Mouse (Mus musculus): ENCODE data around the gene Gkn1.

The Gkn1 gene

GRCm38 (mm10) chr6:87350829-87351228, at the start of gene Gkn1:
Gene Gkn1 (minus strand): TSS chr6:87350942.
- DNase-seq: no peak

DNA sequence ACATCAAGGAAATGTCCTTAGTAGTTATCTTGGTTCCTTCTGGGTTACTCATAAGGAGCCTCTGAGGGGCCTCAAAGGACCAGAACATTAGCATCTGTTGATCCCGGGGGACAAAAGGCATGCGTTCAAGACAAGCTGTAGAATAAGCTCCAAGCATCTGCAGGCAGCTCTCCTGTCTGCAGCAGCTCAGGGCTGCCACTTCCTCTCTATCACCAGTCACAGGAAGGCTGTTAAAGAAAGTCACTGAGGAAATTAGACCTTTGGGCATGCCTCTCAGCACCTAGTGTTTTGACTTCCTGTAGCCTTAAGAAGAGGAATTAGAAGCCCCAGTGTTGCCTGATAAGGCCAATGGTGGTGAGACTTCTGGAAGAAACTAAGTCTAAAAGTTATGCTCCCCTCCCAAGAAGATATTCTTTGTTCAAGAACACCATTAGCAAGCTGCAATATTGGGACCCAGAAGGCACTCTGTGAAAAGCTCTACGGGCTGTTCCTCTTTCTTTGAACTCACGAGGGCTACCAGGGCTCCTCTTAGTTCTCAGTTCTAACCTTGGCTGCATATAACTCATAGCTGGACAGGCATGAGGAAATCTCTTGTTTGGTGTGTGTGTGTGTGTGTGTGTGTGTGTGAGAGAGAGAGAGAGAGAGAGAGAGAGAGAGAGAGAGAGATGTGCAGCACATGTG, 49.3 kb upstream of the Gkn1 start:
- DNase-seq: no peak

DNA sequence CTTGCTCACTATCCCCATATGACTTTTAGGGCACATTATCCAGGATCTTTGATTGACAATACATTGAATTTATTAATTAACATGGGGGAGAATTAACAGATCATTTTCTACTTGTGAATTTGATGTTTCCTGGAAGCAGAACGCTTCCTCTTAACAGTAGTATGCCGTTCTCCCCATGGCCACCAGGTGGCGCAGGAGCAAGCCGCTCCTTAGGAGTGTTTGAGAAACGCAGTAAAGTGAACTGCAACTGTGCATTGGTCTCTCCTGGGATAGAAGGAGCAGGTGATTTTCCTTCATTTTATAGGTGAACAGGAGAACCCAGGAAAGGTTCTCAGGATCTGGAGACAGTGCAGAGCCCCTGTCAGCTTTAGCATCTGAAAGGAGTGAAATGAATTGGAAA, 48.4 kb upstream of the Gkn1 start:
- peak; percentile 84 for DNase-seq

- DNase-seq: no peak
Observed at GRCm38 (mm10) chr6:87394783-87395182, 44.0 kb upstream of the Gkn1 start.

GRCm38 (mm10) chr6:87393466-87394205, 42.9 kb upstream of the Gkn1 start:
- no peak for DNase-seq

DNA sequence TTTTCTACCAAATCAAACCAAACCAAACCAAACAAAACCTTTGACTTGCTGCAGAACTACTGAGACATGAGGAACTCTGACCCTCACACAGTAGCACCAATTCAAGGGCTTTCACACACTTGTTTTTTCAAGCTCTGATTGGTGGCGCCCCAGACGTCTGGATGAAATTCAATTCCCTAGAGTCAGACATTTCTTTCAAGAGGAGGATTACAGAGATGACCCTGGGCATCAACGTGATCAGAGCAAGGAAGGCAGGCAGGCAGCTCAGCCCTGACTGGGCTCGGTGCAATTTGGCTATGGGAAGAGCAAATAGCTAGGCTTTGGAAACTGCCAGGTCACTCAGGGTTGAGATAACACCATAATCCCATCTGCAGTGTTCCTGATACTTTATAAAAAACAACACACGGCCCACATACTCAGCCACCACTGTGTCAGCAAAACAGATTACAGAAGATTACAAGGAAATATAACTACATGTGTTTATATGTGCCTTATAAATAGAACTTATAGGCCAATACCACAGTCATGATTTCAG, 38.8 kb upstream of the Gkn1 start:
- peak; percentile 43 for DNase-seq

DNA sequence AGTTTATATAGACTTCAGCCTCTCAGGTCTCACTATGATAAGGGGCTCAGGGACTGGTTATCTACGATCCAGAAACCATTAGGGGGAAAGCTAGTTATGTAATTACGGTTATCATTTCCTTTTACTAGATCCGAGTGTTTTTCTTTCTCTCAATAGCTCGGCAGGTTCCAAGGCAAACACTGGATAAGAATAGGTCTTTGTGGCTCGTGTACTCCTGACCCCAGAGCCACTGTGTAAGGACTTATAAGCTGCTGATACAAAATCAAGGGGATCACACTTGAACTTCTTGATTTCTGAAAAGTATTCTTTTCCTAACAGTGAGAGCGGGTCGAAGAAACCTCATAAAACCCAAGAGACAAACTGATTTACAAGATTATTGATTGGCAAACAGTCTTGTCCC, 38.1 kb upstream of the Gkn1 start, which contains the start of gene Gkn3:
Gene Gkn3 (minus strand): TSS at position 59 of the 400 bp plus-strand sequence.
- DNase-seq: no peak

GRCm38 (mm10) chr6:87386681-87387080, 35.9 kb upstream of the Gkn1 start:
- no peak for DNase-seq

DNA sequence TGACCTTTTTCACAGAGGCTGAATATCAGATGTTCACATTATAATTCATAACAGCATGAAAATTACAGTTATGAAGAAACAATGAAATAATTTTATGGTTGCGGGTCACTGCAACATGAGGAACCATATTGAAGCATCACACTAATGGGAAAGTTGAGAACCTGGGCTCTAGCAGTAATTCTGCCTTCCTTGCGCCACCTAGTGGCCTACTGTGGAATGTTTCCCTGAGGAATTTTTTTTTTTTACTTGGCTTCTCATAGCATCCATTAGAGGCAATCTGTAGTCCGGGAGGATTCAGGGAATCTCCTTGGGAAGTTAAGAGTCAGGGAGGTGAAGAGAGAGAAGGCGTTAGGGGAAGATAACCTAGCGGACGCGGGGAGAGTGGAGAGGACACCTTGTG, 35.5 kb upstream of the Gkn1 start:
- DNase-seq: peak; percentile 81

DNA sequence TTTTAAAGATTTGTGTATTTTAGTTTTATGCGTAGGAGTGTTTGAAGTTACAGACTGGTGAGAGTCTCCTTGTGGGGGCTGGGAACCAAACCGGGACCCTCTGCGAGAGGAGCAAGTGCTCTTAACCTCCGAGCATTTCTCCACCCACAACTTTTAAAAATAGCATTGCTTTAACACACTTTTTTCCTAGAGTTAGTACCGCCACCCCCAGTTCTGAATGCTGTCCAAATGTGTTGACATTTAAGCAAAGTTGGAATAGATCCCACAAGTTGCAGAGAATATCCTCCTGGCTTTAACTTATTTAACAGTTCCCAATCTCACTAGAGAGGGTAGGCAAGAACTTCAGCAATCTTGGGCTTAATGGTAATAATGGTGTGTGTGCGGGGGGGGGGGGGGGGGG, 34.0 kb upstream of the Gkn1 start:
- DNase-seq: no peak

- peak; percentile 53 for DNase-seq
Observed at GRCm38 (mm10) chr6:87383926-87384691, 33.4 kb upstream of the Gkn1 start.

GRCm38 (mm10) chr6:87373057-87373456, 22.3 kb upstream of the Gkn1 start, which contains the start of gene Gkn2:
Gene Gkn2 (plus strand): TSS chr6:87373357.
- DNase-seq: no peak

DNA sequence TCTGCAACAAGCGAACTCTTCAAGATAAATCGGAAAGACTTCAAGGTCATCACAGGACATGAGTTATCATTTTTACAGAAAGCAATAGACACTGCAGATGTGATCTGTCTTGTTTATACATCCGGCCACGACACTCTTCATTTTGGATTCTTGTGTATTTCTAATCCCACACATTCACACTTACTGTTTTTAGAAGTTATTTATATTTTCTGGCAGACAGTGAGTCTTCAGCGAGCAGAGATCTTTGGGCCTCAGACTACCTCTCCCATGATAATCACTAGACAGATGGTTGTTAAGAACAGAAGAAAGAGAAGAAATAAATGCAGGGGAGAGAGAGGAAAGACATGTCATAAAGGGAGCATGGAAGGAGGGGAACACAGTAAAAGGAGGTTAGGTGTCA, 18.5 kb upstream of the Gkn1 start:
- DNase-seq: no peak

DNA sequence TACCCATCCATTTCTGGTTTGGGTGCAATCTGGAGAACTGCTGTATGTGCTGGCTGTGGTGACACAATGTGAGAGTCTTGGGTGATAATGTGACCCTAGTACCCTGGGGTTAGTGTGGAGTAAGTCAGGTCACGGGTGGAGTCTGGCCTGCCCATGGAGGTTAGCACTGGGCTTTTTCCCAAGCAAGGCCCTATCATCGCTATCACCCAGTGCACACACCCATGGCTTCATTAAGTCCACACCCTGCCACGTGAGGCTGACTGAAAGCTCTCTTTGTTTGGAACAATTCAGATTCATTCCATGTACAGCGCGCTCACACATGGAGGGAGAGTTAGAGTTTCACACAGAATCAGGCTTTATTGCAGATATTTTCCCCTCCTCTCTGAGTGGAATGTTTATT, 3.7 kb upstream of the Gkn1 start:
- no peak for DNase-seq

- DNase-seq: no peak
Observed at GRCm38 (mm10) chr6:87335935-87336295, 14.8 kb downstream of the Gkn1 start.

DNA sequence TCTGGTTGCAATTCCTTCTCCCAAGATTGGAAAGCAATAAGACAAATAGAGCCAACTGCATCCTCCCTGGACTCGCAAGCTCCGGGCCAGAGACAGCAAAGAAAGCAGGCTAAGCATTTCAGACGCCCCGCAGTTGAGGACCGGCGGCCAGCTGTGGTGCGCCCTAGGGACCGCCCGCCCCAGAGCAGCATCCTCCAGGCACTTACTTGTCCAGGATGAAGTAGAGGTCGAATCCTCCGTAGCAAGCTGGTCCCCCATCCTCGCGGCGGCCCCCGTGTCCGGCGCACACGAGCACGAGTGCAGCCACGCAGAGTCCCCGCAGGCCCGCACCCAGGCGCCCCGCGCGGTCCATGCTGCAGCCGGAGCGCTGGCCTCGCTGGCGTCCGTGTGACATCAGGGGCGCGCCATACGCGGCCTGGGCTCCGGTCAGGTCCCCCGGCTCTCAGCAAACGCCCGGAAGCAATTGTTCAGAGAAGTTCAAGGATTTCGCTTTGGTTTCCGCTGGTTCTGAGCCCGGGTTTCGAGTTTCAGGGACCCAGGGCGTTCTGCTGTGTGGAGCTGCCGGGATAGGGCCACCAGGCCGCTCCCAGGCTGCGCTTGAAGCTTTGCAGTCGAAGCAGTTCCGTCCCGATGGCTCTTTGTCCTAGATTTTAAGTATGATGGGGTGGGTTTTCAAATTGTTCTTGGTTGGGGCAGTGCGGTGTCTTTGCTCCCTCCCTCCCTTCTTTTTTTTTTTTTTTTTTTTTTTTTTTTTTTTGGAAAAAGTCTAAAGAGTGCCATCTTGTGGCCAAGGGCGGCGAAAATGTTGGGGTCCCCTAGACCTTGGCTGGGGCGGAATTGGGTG, 15.4 kb downstream of the Gkn1 start, which contains the start of gene Antxr1:
Gene Antxr1 (minus strand): TSS at position 731 of the 844 bp plus-strand sequence.
- DNase-seq: peak; percentile 83

GRCm38 (mm10) chr6:87334361-87335090, 16.2 kb downstream of the Gkn1 start:
- DNase-seq: peak; percentile 65

GRCm38 (mm10) chr6:87332380-87332779, 18.4 kb downstream of the Gkn1 start:
- DNase-seq: peak; percentile 7

GRCm38 (mm10) chr6:87328265-87329173, 22.2 kb downstream of the Gkn1 start:
- no peak for DNase-seq

GRCm38 (mm10) chr6:87326932-87327331, 23.8 kb downstream of the Gkn1 start:
- DNase-seq: no peak

All from embryo, embryonic 11 days (tissue).